Mouse (Mus musculus) left cerebral cortex, postnatal 14 days (tissue): ENCODE measurements around the gene CN725425. TPM values are rescaled to one million over a fixed set of nuclear protein-coding genes. Genes with fewer than 3 reads are reported as not detected.

Experiments
- DNase-seq, 2 experiments: peaks; one replicate each; pipeline ENCODE4 v3.0.0; 2021 to 2022; ENCODE audit warnings: low spot score in 2 of 2, mixed read lengths in 1 of 2
- intact Hi-C: fragments of 180-260 bp; cut with DNase I; formaldehyde crosslinking; loops from one replicate; pipeline ENCODE4 v1.15.1; 2025
- long read RNA-seq, 2 experiments: library from polyadenylated mRNA; stranded (forward); transcript quantifications; one replicate each; pipeline ENCODE4 v2.0.0; 2021
- total RNA-seq, 2 experiments: library from RNA; stranded (reverse); gene quantifications; 2 replicates each; pipeline ENCODE4 v1.2.3; 2021

CN725425 gene
- under 1 TPM in 1 of 2 experiments, not detected in 1; 0.18 TPM for total RNA-seq
- long read RNA-seq, experiment 1, partial matches to known transcripts = 1 of 1 reads
- long read RNA-seq, experiment 1, other reads (novel, unspliced or antisense) = 0 of 1 reads
- long read RNA-seq, experiment 2, partial matches to known transcripts = 1 of 1 reads
- long read RNA-seq, experiment 2, other reads (novel, unspliced or antisense) = 0 of 1 reads

DNA sequence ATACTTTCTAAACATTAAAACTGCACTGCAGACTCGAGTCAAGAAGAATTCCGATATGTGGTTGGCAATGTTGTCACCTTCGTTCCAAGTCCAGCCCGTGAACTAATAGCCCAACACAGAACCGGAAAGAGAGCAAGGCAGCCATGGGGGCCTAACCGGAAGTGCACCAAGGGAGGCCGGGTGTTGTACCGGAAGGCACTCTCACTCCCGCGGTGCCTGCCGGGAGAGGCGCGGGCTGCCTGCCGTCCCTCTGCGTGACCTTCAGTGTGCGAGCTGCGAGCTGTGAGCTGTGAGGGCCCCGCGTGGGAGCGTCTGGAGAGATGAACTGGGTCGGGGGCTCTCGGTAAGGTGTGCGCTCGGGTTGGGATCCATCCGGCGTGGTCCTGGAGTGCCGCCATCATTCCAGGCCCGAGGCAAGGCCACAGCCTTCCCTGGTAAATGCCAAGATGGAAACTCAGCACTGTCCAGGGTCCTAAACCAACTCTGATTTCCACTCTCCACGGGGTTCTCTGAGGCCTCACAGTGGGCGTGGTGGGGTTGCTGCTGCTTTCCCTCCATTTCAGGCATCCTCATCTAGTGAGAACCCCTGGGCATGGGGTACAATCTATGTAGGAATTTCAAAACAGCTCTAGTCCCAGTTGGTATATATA, at the start of gene CN725425:
Gene CN725425, plus strand, starts transcription at position 239 of the 650 bp plus-strand sequence.
- no peak for DNase-seq
- intact Hi-C loops = no loop called here

- intact Hi-C loops = loop anchor here (10.0 kb wide), 1 partner anchor 158 kb away; no protein-coding TSS in a partner anchor
- DNase-seq = peak; percentile 55 to 82
These were observed 46.7 kb upstream of the CN725425 start for GRCm38 (mm10) chr15:91152592-91152991.

DNA sequence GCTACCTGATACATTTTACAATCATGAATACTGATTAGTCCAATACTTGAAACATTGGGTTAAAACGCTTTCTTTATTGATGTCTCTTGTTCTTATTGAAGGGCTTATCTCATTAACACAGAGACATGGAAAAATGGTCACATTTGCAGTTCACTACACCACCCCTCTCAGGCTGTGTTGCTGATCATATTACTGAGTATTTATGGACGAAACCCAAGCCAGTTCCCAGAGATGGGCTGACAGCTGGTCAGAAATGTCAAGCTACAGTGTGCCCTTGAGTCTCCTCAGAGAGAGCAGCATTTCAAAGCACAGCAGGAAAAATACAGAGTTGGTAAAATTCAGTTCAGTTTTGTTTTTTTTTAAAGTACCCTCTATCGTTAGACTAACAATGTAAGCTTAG, 46.0 kb upstream of the CN725425 start:
- intact Hi-C loops = loop anchor here (10.0 kb wide), 1 partner anchor 159 kb away; no protein-coding TSS in a partner anchor
- DNase-seq = no peak

GRCm38 (mm10) chr15:91161153-91161552, 38.1 kb upstream of the CN725425 start:
- intact Hi-C loops = loop anchor here (10.0 kb wide), 1 partner anchor 144 kb away; no protein-coding TSS in a partner anchor
- DNase-seq = no peak

GRCm38 (mm10) chr15:91163454-91163853, 35.8 kb upstream of the CN725425 start:
- DNase-seq = peak in 1 of 2 experiments; percentile 22
- intact Hi-C loops = loop anchor here (10.0 kb wide), 1 partner anchor 141 kb away; no protein-coding TSS in a partner anchor

GRCm38 (mm10) chr15:91165021-91165420, 34.3 kb upstream of the CN725425 start:
- DNase-seq = peak; percentile 49 to 58
- intact Hi-C loops = loop anchor here (10.0 kb wide), 1 partner anchor 140 kb away; no protein-coding TSS in a partner anchor

DNA sequence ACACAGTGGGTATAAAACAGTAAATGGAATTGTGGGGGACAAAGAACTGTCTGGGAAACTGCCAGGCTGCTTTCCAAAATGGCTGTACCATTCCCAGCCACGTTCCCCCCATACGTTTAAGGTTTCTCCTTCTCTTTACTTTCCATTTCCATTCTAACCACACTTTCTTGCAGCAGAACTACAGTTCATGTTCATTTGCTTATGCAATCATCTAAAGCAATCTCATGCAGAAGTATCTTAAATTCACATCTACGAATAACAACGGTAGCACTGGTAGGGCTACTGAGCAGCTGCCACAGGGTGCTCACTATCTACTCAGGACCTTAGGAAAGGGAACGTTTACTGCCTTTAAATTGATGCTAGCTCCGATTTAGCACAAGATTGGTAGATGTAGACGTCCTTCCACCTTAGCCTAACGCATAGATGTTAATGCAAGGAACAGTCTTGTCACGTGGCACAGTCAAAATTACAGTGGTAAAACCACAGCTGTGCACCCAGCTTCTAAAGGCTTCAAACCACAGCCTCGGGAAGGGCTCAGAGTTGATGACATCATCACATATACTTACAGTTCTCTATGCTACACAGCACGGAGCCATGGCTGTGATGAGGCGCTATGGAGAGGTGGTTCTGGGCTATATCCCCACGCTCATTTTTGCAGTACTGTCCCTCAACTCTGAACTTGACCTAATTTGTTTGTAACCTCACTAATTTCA, 31.3 kb upstream of the CN725425 start:
- intact Hi-C loops = loop anchor here (10.0 kb wide), 1 partner anchor 137 kb away; no protein-coding TSS in a partner anchor

DNA sequence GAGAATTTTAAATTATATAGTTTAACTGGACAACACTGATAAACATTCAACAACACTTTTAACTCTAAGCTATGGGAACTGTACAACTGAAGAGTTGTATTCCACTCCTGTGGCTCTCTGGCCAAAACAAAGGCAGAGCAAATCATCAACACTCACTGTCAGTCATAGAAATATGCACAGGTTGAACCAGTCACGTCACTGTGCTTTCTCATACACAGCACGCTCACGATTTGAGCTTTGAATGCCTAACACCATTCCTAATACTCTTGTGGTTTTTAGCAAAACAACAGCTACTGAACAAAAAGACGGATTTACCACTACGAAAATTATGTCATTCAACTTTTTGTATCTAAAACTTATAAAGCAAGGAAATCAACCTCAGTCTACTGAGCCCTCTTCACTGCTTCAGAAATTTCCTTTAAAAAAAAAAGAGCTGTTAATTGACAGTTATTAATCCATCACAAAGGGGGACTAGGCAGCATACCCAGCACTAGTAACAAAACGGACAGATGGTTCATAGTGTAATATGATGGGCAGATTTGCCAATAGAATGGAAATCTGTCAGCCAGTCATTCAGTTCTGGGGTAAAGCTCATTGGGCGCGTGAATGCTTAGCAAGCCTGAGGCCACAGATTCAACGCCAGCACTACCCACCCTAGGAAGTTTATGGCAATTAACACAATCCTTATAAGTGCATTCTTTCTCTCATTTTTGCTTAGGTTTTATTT, 28.5 kb upstream of the CN725425 start:
- intact Hi-C loops = no loop called here
- DNase-seq = no peak

More for the DNA sequence above, 31.3 kb upstream of the CN725425 start:
- no peak for DNase-seq

DNA sequence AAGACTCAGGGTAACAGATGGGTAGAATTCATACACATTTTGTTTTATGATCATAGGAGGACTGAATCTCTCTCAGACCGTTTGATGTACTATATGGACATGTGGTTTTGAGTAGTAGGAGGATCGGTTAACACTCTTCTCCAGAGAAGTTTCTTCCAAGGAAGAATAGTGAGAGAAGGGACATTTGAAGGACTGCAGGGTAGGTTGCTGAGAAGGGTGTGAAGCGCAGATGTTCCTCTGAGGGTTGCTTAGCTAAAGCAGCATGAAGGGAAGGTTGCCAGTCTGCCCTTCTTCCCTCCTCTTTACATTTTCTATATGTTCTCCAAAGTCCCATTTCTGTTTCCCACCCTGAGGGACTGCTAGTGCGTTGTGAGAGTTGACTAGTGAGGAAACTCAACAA, 28.0 kb upstream of the CN725425 start:
- intact Hi-C loops = no loop called here
- DNase-seq = no peak

DNA sequence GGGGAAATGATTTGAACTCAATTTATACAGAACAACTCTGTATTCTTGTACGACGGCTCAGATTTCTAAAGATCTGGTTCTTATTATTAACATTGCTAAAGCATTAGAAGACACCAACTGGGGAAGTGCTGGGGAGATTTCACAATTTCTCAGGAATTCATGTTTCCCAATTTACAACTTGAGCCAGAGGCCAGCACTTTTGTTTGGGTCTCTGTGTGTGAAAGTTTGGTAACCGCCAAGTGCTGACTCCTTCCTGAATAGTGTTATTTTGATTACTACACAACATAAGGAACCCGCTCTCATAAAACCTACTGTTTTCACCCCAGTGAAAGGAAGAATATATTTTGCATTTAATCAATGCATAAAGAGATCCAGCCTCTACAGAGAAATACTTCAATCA, 27.1 kb upstream of the CN725425 start:
- intact Hi-C loops = no loop called here
- no peak for DNase-seq

GRCm38 (mm10) chr15:91178656-91179314, 20.5 kb upstream of the CN725425 start:
- no peak for DNase-seq
- intact Hi-C loops = no loop called here

DNA sequence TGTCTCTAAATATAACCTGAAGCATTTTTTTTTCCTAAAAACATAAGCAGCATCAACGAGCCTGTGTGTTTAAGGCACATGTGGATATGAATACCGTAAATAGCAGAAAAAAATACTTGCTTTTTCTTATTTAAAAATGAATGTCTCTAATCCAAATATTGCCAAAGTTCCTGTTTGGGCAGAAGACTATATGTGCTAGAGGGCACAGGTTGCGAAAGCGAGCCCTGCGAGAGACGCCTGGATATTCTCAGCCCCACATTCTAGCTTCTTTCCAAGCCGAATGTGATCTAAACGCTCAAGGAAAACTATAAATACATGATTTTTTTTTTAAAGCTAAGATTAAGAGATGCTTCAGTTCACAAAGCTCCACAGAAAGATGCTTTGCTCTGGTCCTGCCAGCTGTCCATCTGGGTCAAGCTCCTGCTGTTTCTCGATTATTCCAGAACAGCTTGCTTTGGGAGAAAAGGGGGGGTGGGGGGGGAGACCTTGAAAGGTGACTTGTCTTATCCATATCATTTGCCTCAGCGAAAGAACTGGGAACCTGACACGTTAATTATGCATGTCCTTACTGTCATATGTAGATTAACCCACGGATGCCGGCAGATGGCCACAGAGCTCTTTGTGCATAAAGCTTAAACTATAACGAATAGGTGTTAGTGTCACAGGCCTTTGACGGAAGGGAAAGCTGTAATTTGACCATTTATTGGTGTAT, 19.2 kb upstream of the CN725425 start:
- intact Hi-C loops = no loop called here
- no peak for DNase-seq

DNA sequence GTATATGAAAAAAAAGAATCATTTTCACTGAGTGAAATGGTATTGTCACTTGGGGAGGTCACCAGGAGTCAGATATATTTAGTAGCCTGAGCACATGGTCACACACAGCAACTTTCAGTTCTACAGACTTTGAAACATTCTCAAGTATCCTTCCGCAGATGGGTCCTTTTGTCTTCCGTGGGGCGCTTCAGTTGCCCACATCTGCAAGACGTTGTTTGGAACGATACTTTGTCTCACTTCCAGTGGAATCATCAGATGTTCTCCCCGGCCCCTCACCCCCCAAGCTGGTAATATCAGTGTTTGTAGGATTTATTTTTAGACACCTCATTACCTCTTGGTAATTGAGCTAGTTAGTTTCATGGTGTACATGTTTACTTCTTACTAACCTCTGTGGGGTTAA, 12.9 kb upstream of the CN725425 start:
- intact Hi-C loops = no loop called here
- DNase-seq = no peak

DNA sequence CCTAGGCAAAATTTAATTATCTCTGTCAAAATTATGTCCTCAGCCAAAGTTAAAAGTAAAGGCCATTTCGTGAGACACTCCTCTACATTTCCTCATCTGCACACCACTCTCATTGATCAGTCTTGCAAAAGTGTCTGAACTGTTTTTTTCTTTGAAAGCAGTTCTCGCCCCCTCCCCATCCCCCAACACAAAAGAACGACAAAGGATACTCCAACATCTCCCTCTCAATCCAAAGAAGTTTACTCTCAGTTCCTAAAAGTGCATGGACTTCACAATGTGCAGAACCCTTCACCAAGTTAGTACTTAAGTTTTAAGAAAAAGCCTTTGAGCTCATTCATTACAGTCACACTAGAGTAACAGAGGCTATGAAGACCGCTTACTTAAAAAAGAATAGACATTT, 9.3 kb upstream of the CN725425 start:
- DNase-seq = no peak
- intact Hi-C loops = no loop called here

DNA sequence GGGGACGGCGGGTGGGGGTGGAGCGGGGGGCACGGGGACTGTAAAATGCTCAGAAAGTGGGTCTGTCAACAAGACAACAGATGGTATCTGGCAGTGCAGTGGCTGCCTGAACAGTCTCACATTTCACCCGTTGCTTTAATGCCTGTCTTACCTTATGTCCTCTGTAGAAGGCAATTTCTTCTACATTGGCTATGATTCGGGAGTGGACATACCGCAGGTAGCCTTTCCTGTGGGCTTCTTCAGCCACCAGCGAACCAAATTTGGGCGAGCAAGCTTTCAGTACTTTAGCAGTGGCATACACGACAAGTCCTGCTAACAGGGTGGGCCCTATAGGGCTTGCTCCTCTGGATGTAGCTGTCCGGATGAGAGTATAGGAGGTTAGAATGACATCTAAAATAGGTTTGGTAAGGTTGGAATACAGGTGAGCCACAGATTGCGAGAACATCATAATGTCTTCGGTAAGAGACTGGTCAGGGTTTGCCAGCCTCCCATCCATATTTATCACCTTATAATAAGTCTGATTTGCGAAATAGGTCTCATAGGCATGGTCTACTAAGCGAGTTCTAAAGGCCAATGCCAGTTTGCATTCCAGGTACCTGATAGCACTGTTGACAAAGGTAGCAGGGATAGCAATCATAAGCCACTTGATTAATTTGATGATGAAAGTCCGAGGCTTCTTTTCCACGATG, 8.6 kb upstream of the CN725425 start:
- intact Hi-C loops = no loop called here
- no peak for DNase-seq

- peak; percentile 79 to 85 for DNase-seq
- intact Hi-C loops = no loop called here
These were observed 7.7 kb upstream of the CN725425 start, which contains the start of gene Abcd2 for GRCm38 (mm10) chr15:91191412-91192222. Gene Abcd2 (minus strand): TSS chr15:91191799.

- DNase-seq = no peak
- intact Hi-C loops = no loop called here
These were observed 7.1 kb upstream of the CN725425 start for GRCm38 (mm10) chr15:91192223-91192598.
